Mouse (Mus musculus) olfactory bulb, adult 2 months (tissue): ENCODE data around the gene Fsd1.
"Not testable (repeated sequence)": the region's sequence is repeated elsewhere in the genome, so short reads cannot be mapped to it uniquely, and the experiment has no call there.

Experiments used
- CTCF ChIP-seq: fragments of 200-500 bp; IDR thresholded peaks from 2 replicates; pipeline ENCODE4 v1.5.1; 2012; ENCODE audit warnings: low read depth, mild to moderate bottlenecking, low read length, moderate library complexity; ENCODE audit not compliant: insufficient read depth
- POLR2A ChIP-seq: fragments of 200-500 bp; IDR thresholded peaks from 2 replicates; pipeline ENCODE4 v1.6.1; 2012; ENCODE audit warnings: mild to moderate bottlenecking, low read depth, low read length, moderate library complexity; ENCODE audit not compliant: insufficient read depth

- not testable (repeated sequence) for TF ChIP-seq CTCF, POLR2A
These were observed 41.9 kb upstream of the Fsd1 start for GRCm38 (mm10) chr17:55944387-55944865.
